Mouse (Mus musculus): ENCODE results near the gene Gchfr.

Gene Gchfr

GRCm38 (mm10) chr2:119173991-119174651, 6.5 kb downstream of the Gchfr start, which contains the start of gene Gm14137:
TSS of gene Gm14137 (plus strand) at chr2:119174509.
- no peak for DNase-seq

- DNase-seq: no peak
These were observed 7.3 kb downstream of the Gchfr start for GRCm38 (mm10) chr2:119174866-119175265.

GRCm38 (mm10) chr2:119175614-119176013, 8.0 kb downstream of the Gchfr start:
- no peak for DNase-seq

GRCm38 (mm10) chr2:119176761-119177160, 9.2 kb downstream of the Gchfr start:
- DNase-seq: no peak

- DNase-seq: no peak
These were observed 9.9 kb downstream of the Gchfr start for GRCm38 (mm10) chr2:119177384-119177939.

- DNase-seq: no peak
These were observed 15.3 kb downstream of the Gchfr start for GRCm38 (mm10) chr2:119182914-119183313.

GRCm38 (mm10) chr2:119189029-119189710, 21.6 kb downstream of the Gchfr start:
- peak; percentile 64 for DNase-seq

GRCm38 (mm10) chr2:119190969-119191368, 23.4 kb downstream of the Gchfr start:
- no peak for DNase-seq

GRCm38 (mm10) chr2:119194140-119194539, 26.6 kb downstream of the Gchfr start:
- DNase-seq: no peak

- no peak for DNase-seq
These were observed 28.9 kb downstream of the Gchfr start for GRCm38 (mm10) chr2:119196316-119197108.

GRCm38 (mm10) chr2:119197493-119197892, 29.9 kb downstream of the Gchfr start:
- DNase-seq: no peak

- DNase-seq: no peak
These were observed 30.5 kb downstream of the Gchfr start for GRCm38 (mm10) chr2:119198049-119198448.

GRCm38 (mm10) chr2:119198934-119199333, 31.4 kb downstream of the Gchfr start:
- DNase-seq: no peak

- no peak for DNase-seq
These were observed 35.4 kb downstream of the Gchfr start for GRCm38 (mm10) chr2:119202914-119203453.

GRCm38 (mm10) chr2:119203871-119204460, 36.4 kb downstream of the Gchfr start:
- DNase-seq: no peak

GRCm38 (mm10) chr2:119207961-119208343, 40.4 kb downstream of the Gchfr start:
- DNase-seq: no peak

GRCm38 (mm10) chr2:119208344-119209175, 41.0 kb downstream of the Gchfr start, which contains the start of the genes Zfyve19 and Dnajc17:
TSS of gene Zfyve19 (plus strand) at chr2:119208617.
TSS of gene Dnajc17 (minus strand) at chr2:119208795.
- DNase-seq: peak; percentile 98

GRCm38 (mm10) chr2:119209176-119209507, 41.6 kb downstream of the Gchfr start:
- no peak for DNase-seq
